10 mouse cellular contexts compared by ENCODE assay signal in genomic region chr12:54835608-54836570, GRCm38 (mm10). TPM values are rescaled to one million over a fixed set of nuclear protein-coding genes. Genes with fewer than 3 reads are reported as not detected.
DNase-seq lines count a peak whose midpoint lies in the region; ATAC-seq and TF ChIP-seq lines count a peak whose summit lies in the region.
"Had no signal": no experiment of that assay in that cellular context is flagged by ENCODE, and none has a peak within 500 bp of the region (broad histone marks: within the 10 kb centered on the region; RNA-seq: fewer than 3 reads in every experiment).

No protein-coding gene starts in this region.

- no peak for DNase-seq in kidney, postnatal 0 days (ENCODE audit: low spot score)
- DNase-seq in kidney, adult 2 months = no peak
- peak; percentile 23 for DNase-seq in NIH3T3 (ENCODE audit: low read depth)
- peak; percentile 22 for DNase-seq in lung, postnatal 10 days
- DNase-seq in spleen, postnatal 36 days (ENCODE audit: low spot score in 2 of 2) = no peak
- no peak for DNase-seq in layer of hippocampus, postnatal 36 days

- 0 out of 2 replicates have a peak, but pooled peaks cover 5% of the 10 kb centered on the region for H3K4me1 ChIP-seq in kidney, postnatal 0 days (replicated peaks; ENCODE audit: insufficient read depth, low read length)
- no peaks in the 10 kb centered on the region for H3K4me1 ChIP-seq in kidney, adult 2 months (ENCODE audit: control insufficient read depth, insufficient read depth, low read length)
- H3K4me1 ChIP-seq in heart, embryonic 12.5 days (replicated peaks) = peaks cover 31% of the 10 kb centered on the region
- H3K4me1 ChIP-seq: embryonic facial prominence, embryonic 12.5 days had no signal

- H3K4me2 ChIP-seq in kidney, postnatal 0 days (ENCODE audit: low read length) = peak overlapping the region; percentile 55; the same call in 1 of the 2 replicates
- H3K4me2 ChIP-seq in heart, embryonic 12.5 days = peak overlapping the region; percentile 63

- no peaks in the 10 kb centered on the region for H3K9me3 ChIP-seq in kidney, postnatal 0 days (replicated peaks; ENCODE audit: low read length)
- no peaks in the 10 kb centered on the region for H3K9me3 ChIP-seq in heart, embryonic 12.5 days (replicated peaks)
- H3K9me3 ChIP-seq: embryonic facial prominence, embryonic 12.5 days; G1E had no signal

- no peak for TF ChIP-seq POLR2A in kidney, adult 2 months (IDR thresholded peaks at IDR 0.05; ENCODE audit: low read depth, low read length)

- 76% methylated on average over 18 of the region's 18 CpGs for WGBS in kidney, postnatal 0 days
- WGBS in kidney, adult 2 months = 81% methylated on average over 18 of the region's 18 CpGs
- 56% methylated on average over 18 of the region's 18 CpGs for WGBS in heart, embryonic 12.5 days

- no peaks in the 10 kb centered on the region for H3K27me3 ChIP-seq in kidney, postnatal 0 days (ENCODE audit: insufficient read depth, low read length)
- H3K27me3 ChIP-seq in kidney, adult 2 months (replicated peaks; ENCODE audit: control insufficient read depth, insufficient read depth, low read length) = no peaks in the 10 kb centered on the region
- H3K27me3 ChIP-seq in heart, embryonic 12.5 days (replicated peaks) = no peaks in the 10 kb centered on the region
- H3K27me3 ChIP-seq: embryonic facial prominence, embryonic 12.5 days had no signal

- H3K9ac ChIP-seq in kidney, postnatal 0 days (ENCODE audit: low read depth, low read length) = no peak overlapping the region
- no peak overlapping the region for H3K9ac ChIP-seq in heart, embryonic 12.5 days
- H3K9ac ChIP-seq: embryonic facial prominence, embryonic 12.5 days had no signal

- 0 out of 2 replicates have a peak overlapping the region, but pooled peaks have one; percentile 54 for H3K27ac ChIP-seq in kidney, postnatal 0 days
- H3K27ac ChIP-seq in kidney, adult 2 months (ENCODE audit: insufficient read depth, low read depth, low read length) = no peak overlapping the region
- peak overlapping the region; percentile 92 for H3K27ac ChIP-seq in heart, embryonic 12.5 days (ENCODE audit: poor library complexity, severe bottlenecking)

- TF ChIP-seq CTCF in kidney, postnatal 0 days (IDR thresholded peaks at IDR 0.05; ENCODE audit: low read depth) = no peak
- no peak for TF ChIP-seq CTCF in kidney, adult 2 months (conservative IDR thresholded peaks at IDR 0.05; ENCODE audit: insufficient read depth, insufficient read length, low read depth, low read length)

- H3K4me3 ChIP-seq in kidney, postnatal 0 days (replicated peaks; ENCODE audit: low read depth, low read length) = no peak overlapping the region
- H3K4me3 ChIP-seq in kidney, adult 2 months (ENCODE audit: insufficient read depth, low read depth, low read length) = no peak overlapping the region
- no peak overlapping the region for H3K4me3 ChIP-seq in heart, embryonic 12.5 days

- no peaks in the 10 kb centered on the region for H3K36me3 ChIP-seq in kidney, postnatal 0 days (ENCODE audit: insufficient read depth, low read length)
- H3K36me3 ChIP-seq in kidney, adult 2 months (ENCODE audit: control insufficient read depth, insufficient read depth, low read length) = no peaks in the 10 kb centered on the region
- no peaks in the 10 kb centered on the region for H3K36me3 ChIP-seq in heart, embryonic 12.5 days
- H3K36me3 ChIP-seq: embryonic facial prominence, embryonic 12.5 days; G1E had no signal

- ATAC-seq in kidney, postnatal 0 days (replicated peaks; ENCODE audit: low FRiP score, low read depth) = no peak
- ATAC-seq in heart, embryonic 12.5 days (ENCODE audit: insufficient number of reproducible peaks, low FRiP score) = peak; percentile 43; the same call in 1 of the 2 replicates
- ATAC-seq in erythroid progenitor cell, adult 5-6 weeks (replicated peaks; ENCODE audit: low FRiP score, poor library complexity, severe bottlenecking) = no peak

RNA-seq across cellular contexts. Expression of gene Cfl2, which starts 26.8 kb away (rescaled TPM):
- 162 and 163 TPM in 2 replicates for polyA plus RNA-seq in kidney, postnatal 0 days (2015; fragmentation: Nextera tagmentation; extraction: Ambion mirVana)
- 18.4 and 39.0 TPM in 2 replicates for polyA plus RNA-seq in kidney, adult 2 months (2012; rRNA removed)
- 405 and 431 TPM in 2 replicates for polyA plus RNA-seq in heart, embryonic 12.5 days (2016; fragmentation: Nextera tagmentation; extraction: Ambion mirVana)
- 21.4 and 23.4 TPM in 2 replicates for total RNA-seq in erythroid progenitor cell, adult 5-6 weeks (2015; ENCODE audit: low replicate concordance)
- total RNA-seq in erythroid progenitor cell, adult 5-6 weeks (2017; ENCODE audit: low replicate concordance) = 18.8 and 20.2 TPM in 2 replicates
- total RNA-seq in layer of hippocampus, postnatal 36 days (2021) = 100 to 1,000 TPM in 1 of 2 experiments, 10 to 100 TPM in 1; 94.3 to 101 TPM

RNA-seq across cellular contexts. Expression of gene Snx6, which starts 40.4 kb away (rescaled TPM):
- 256 and 259 TPM in 2 replicates for polyA plus RNA-seq in kidney, postnatal 0 days (2015; fragmentation: Nextera tagmentation; extraction: Ambion mirVana)
- polyA plus RNA-seq in kidney, adult 2 months (2012; rRNA removed) = 38.3 and 45.2 TPM in 2 replicates
- polyA plus RNA-seq in heart, embryonic 12.5 days (2016; fragmentation: Nextera tagmentation; extraction: Ambion mirVana) = 122 and 135 TPM in 2 replicates
- 11.2 and 17.2 TPM in 2 replicates for total RNA-seq in erythroid progenitor cell, adult 5-6 weeks (2015; ENCODE audit: low replicate concordance)
- total RNA-seq in erythroid progenitor cell, adult 5-6 weeks (2017; ENCODE audit: low replicate concordance) = 7.0 and 9.8 TPM in 2 replicates
- 10 to 100 TPM; 44.7 to 46.0 TPM for total RNA-seq in layer of hippocampus, postnatal 36 days (2021)

Comparison
In these comparisons a context has a peak if more than half of its experiments do, and no peak if none do; other contexts are left out.
1. DNase-seq: peak in NIH3T3 (single experiment) and lung, postnatal 10 days (single experiment); none in kidney, postnatal 0 days (single experiment), kidney, adult 2 months (single experiment), spleen, postnatal 36 days (0 of 2) and layer of hippocampus, postnatal 36 days (0 of 2).